Mouse (Mus musculus): Measurements from ENCODE around the gene Cldn10.
"Not testable (repeated sequence)": the region's sequence is repeated elsewhere in the genome, so short reads cannot be mapped to it uniquely, and the experiment has no call there.

Cldn10 gene

DNA sequence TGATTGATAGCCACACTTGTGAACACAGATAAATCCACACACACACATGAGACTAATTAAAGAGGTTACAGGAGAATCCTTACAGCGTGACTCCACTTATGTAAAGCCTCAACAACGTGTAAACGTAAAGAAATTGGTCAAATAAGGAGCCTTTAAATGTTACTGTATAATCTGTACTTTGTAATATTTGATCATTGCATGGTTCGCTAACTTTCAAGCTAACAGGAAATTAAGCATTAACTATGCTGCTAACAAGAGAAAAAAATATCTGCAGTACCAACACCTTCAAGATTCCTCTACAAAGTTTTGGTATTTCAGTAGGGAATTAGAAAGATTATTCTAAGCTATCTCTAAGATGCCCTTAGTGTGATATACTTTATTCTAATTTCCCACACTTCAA, at the start of gene Cldn10:
Gene Cldn10 (plus strand): TSS at position 288 of the 400 bp plus-strand sequence.
- DNase-seq: no peak

DNA sequence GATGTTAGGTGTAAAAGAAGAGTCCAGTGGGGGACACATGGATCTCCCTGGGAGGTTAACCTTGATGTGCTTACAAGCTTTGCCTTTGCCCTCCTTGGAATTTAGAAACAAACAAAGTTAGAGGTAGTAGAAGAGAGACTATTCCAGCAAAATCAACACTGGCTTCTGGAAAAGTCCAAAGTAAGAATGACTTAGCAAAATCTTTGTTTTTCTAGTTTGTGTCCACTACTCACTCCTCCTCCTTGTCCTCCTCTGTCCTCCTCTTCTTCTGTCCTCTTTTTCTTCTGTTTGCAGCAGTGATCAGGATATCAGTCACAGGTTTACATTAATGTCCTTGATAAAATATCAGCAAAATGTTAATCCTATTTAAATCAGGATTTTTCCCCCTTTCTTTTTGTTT, 45.9 kb upstream of the Cldn10 start:
- no peak for DNase-seq

- DNase-seq: no peak
Observed at GRCm38 (mm10) chr14:118742862-118743261, 44.8 kb upstream of the Cldn10 start.

DNA sequence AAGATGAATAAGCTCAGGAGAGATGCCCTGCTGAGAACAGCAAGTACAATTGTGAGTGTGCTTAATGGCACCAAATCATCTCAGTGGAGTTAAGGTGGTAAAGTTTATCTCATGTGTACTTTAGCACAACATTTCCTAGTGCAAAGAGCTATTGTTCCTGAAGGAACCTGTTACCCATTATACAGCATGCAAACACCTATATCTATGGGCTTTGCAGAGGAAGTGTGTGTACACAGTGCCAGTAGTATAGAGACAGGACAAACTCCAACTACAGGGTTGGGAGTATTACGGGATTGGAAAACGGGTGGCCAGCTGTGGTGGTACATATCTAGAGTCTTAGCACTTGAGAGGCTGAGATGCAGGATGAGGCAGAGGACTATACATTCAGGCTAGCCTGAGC, 38.6 kb upstream of the Cldn10 start:
- DNase-seq: no peak

GRCm38 (mm10) chr14:118749715-118750114, 38.0 kb upstream of the Cldn10 start:
- no peak for DNase-seq

GRCm38 (mm10) chr14:118750505-118751192, 37.1 kb upstream of the Cldn10 start:
- no peak for DNase-seq

DNA sequence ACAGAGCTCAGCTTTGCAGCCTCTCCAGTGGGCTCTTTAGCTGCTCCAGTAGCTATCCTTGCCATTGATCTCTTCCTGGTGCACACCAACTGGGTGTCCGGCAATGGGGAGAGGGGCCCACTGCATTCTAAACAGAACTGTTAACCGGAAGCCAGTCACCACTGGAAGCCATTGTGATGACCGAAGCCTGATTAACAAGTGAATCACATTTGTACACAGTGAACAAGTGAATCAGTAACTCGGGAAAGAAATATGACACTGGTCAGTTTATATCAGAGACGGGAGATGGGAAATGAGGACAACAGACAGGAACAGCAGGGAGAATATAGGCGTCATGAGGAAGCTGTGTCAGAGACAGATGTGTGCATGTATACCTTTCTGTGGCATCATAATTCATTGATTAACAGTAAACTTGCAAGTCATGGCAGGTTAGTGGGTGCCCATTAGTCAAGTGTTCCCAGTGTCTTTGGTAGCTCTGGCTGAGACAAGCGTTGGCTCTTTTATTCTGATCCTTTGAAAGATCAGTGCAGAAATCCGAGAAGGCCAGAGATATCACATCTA, 36.4 kb upstream of the Cldn10 start:
- no peak for DNase-seq

DNA sequence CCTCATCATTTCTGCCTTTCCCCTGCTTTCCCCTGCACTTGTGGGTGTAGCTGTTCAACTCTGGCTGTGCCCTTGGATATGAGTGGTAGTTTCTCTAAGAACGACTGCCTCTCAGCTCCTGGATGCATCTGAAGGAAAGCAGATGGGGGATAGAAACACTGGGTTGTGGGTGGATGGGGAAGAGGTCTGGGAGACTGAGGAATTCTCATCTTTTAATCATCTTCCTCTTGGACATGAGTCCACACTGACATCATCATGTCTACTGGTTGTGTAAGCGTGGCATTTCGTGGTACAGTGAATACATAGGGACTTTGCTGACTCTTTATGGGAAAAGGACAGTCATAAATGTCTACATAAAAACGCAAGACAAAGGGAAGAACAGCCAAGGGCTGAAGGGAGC, 31.7 kb upstream of the Cldn10 start:
- DNase-seq: no peak

DNA sequence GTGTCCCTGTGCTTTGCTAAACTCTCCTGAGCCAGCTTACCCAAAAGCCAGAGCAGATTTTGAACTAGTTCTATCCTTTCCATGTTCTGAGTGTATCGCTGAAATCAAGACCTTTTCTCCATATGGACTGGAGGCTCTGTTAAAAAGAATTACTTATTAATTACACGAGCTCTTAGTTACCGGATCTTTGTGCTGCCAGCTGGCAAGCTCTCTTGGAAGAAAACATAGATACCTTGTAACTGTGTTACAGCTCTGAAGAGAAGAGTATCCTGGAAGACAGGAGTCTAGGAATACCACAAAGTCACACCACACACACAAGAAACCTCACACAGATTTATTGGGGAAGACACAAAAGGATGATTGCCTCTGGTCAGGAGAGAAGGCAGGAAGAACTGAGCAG, 31.1 kb upstream of the Cldn10 start:
- DNase-seq: no peak

DNA sequence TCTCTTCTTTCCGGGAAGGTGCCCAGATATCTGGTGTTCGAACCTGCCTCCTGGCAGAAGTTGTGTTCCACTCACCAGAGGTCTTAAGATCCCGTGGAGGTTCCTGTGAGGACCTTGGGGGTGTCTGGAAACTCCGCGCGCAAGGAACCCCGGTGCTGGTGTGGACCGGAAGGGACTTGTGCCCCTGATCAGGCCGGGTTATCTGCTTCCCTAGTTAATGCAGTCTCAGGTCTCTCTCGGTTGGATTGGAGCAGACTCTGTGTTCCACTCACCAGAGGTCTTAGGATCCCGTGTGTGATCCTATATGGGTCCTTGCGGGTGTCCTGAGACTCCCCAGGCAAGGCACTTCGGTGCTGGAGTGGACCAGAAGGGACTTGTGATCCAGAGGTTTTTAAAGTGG, 24.3 kb upstream of the Cldn10 start:
- DNase-seq: not testable (repeated sequence)

DNA sequence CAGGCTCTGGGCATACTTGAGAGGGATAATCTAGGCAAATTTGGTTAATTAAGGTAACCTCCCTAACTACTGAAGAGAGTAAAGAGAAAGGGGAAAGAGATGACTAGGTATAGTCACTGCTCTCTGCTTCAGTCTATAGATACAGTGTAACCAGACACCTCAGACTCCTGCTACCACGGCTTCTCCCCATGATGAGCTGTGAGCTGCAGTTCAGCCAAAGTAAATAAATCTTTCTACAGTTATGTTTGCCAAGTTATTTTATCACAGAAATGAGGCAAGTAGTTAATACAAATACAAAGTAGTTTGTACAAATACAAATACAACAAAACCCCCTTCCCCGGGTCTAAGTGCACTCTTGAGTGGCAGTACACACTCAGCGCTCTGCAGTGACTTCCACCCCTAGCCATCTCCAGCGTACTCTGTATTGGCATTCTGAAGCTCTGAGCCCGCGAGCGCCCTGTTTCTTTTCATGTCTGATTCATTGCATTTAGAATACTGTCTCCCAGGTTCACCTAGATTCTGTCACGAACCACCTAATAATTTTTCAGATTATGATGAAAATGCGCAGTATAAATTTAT, 23.7 kb upstream of the Cldn10 start:
- no peak for DNase-seq

GRCm38 (mm10) chr14:118765306-118765705, 22.4 kb upstream of the Cldn10 start:
- no peak for DNase-seq

GRCm38 (mm10) chr14:118765951-118766350, 21.8 kb upstream of the Cldn10 start:
- DNase-seq: no peak

GRCm38 (mm10) chr14:118766368-118766767, 21.3 kb upstream of the Cldn10 start:
- no peak for DNase-seq

GRCm38 (mm10) chr14:118767673-118768353, 19.9 kb upstream of the Cldn10 start:
- peak; percentile 62 for DNase-seq

DNA sequence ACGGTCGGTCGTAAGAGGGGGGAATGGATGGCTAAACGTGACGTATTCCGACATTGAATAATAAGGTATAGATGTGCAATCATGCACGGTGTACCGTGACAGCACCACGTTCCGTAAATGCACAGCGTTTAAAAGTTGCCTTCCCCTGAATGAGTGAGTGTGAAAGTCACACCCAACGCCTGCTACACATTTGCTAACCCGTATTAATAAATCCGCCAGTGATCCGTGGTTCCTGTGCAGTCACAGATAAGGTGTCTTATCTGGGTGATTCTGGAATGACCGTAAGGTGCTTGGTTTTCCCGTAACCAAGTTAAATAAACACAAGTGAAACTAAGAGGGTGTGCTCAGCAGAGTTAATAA, 19.4 kb upstream of the Cldn10 start:
- no peak for DNase-seq

GRCm38 (mm10) chr14:118773668-118774067, 14.0 kb upstream of the Cldn10 start:
- DNase-seq: no peak

DNA sequence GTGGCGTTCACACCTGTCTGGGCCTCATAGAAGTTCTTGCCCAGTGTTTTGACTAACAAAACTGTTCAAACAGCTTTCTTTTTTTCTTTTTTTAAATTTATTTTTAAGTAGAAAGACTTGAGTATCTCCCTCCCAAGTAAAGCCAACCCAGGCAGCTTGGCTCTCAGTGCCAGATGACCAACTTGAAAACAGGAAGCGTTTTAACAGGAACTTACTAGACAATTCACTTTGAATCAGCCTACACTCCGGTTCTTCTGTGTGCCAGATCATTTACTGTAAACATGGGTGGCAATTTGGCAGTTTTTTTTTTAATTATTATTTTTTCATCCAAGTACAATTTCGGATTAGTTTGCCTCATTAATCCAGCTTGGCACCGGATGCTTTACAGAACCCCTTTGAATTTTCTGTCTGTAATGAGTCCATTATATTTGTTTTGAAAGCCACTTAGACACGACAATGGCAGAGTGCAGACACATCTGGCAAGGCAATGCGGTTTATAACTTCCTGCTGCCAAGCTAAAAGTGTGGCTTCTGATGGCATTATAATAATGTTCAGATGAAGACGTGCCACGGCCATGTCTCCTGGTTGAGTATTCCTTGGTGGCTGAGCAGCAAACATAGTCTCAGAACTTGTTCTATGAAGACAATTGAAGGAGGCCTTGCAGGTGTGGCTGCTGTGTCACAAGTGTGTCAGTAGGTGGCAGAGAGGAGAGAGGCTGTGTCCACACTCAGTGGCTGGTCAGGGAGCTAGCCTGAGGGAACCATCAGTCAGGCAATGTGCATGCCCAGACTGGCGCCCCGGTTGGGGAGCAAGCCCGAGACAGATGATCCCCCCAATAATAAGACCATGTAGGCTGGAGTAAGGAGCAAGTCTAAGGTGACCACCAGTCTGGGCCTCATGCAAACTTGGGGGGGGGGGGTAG, 12.9 kb upstream of the Cldn10 start:
- DNase-seq: no peak

- DNase-seq: no peak
Observed at GRCm38 (mm10) chr14:118775554-118775953, 12.2 kb upstream of the Cldn10 start.

GRCm38 (mm10) chr14:118776372-118776771, 11.3 kb upstream of the Cldn10 start:
- DNase-seq: no peak

DNA sequence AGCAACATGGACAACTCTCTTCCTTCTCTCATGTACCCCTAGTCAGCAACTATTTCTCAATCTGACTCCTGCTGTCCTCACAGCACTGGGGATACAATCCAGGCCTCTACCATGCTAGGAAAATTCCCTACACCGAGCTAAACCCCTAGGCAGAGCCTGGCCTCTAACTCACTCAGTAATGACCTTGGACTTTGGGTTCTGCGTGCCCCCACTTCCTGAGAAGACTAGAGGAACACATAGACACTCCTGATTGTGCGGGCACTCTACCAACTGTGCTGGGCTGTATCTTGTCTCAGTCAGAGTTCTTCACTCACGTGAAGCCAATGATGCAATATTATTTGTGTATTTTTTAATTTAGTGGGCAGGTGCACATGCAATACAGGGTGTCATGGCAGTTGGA, 10.2 kb upstream of the Cldn10 start:
- DNase-seq: no peak

- no peak for DNase-seq
Observed at GRCm38 (mm10) chr14:118781601-118782000, 6.1 kb upstream of the Cldn10 start.

- no peak for DNase-seq
Observed at GRCm38 (mm10) chr14:118782241-118782640, 5.5 kb upstream of the Cldn10 start.
